Mouse (Mus musculus): ENCODE results near the gene Foxo1. TPM values are rescaled to one million over a fixed set of nuclear protein-coding genes. Genes with fewer than 3 reads are reported as not detected.

The Foxo1 gene
- polyA plus RNA-seq, 1 experiment: 8.5 TPM

DNA sequence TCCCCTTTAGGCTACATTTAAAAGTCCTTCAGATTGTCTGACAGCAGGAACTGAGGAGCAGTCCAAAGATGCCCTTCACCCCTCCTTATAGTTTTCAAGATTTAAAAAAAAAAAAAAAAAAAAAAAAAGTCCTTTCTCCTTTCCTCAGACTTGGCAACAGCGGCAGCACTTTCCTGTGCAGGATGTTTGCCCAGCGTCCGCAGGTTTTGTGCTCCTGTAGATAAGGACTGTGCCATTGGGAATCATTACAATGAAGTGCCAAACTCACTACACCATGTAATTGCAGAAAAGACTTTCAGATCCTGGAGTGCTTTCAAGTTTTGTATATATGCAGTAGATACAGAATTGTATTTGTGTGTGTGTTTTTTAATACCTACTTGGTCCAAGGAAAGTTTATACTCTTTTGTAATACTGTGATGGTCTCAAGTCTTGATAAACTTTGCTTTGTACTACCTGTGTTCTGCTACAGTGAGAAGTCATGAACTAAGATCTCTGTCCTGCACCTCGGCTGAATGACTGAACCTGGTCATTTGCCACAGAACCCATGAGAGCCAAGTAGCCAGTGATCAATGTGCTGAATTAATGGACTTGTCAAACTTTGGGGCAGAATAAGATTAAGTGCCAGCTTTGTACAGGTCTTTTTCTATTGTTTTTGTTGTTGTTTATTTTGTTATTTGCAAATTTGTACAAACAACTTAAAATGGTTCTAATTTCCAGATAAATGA lies 79.0 kb downstream of the Foxo1 start:
- Histone ChIP-seq H3K4me1 (ENCODE audit: control insufficient read depth, insufficient read depth, low read length) (peaks cover 2% of the 10 kb centered on the region), H3K27ac (ENCODE audit: insufficient read depth, low read length) (no peak overlapping the region), H3K4me3 (ENCODE audit: insufficient read depth, low read length) (no peak overlapping the region)
- TF ChIP-seq POLR2A (IDR thresholded peaks at IDR 0.05; ENCODE audit: extremely low read depth, insufficient read depth, low read length) (no peak), CTCF (IDR thresholded peaks at IDR 0.05; ENCODE audit: extremely low read depth, insufficient read depth, low read length) (no peak)

DNA sequence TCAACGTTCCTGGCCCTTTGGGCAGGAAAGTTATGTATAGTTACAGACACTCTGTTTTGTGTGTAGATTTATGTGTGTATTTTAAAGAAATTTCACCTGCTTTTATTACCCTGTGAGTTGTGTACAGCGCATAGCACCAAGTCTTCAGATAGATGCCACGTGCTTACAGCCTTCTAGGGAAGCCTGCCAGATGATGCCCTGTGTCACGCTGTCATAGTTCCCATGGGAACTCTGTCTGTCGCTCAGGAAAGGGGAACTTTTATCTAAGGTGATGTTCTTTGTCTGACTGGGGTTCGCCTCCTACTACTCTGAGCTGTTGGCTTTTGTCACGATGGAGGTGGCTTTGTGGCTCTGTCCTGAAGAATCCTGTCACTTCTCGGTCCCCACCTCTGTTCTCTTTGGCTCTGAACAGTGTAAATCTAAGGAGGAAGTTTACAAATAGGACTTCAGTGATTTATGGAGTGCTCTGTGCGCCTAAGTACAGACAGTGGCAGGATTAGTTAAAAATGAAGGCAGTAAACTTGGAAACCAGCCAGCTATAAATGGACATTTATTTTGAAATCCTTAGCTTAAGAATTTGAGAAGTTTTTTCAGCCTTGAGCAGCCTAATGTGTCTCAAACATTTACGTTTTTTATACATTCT lies 80.0 kb downstream of the Foxo1 start:
- Histone ChIP-seq H3K27ac (ENCODE audit: insufficient read depth, low read length) (no peak overlapping the region), H3K4me1 (ENCODE audit: control insufficient read depth, insufficient read depth, low read length) (no peaks in the 10 kb centered on the region), H3K4me3 (ENCODE audit: insufficient read depth, low read length) (no peak overlapping the region)
- no peak for TF ChIP-seq POLR2A (IDR thresholded peaks at IDR 0.05; ENCODE audit: extremely low read depth, insufficient read depth, low read length)
- TF ChIP-seq CTCF (IDR thresholded peaks at IDR 0.05; ENCODE audit: extremely low read depth, insufficient read depth, low read length): no peak

DNA sequence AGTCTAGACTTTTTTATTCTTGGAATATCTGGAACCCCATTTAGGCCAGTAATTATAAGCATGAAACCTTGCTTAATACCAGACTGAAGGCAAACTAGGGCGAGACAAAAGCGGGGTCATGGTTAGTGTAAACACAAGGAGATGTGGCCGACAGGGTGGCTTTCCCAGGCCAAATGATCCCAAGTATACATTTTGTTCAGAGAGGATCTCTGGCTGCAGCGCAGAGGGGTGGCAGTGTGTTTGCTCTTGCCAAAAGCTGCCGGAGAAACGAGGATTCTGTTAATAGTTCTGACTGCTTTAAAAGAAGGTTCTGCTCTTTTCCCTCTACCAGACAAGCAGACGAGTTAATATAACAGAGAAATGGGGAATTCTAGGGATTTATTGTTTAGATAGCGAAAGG lies 82.5 kb downstream of the Foxo1 start:
- no peak for TF ChIP-seq CTCF (IDR thresholded peaks at IDR 0.05; ENCODE audit: extremely low read depth, insufficient read depth, low read length)
- no peak for TF ChIP-seq POLR2A (IDR thresholded peaks at IDR 0.05; ENCODE audit: extremely low read depth, insufficient read depth, low read length)
- Histone ChIP-seq H3K4me3 (ENCODE audit: insufficient read depth, low read length) (no peak overlapping the region), H3K27ac (ENCODE audit: insufficient read depth, low read length) (no peak overlapping the region), H3K4me1 (ENCODE audit: control insufficient read depth, insufficient read depth, low read length) (no peaks in the 10 kb centered on the region)

DNA sequence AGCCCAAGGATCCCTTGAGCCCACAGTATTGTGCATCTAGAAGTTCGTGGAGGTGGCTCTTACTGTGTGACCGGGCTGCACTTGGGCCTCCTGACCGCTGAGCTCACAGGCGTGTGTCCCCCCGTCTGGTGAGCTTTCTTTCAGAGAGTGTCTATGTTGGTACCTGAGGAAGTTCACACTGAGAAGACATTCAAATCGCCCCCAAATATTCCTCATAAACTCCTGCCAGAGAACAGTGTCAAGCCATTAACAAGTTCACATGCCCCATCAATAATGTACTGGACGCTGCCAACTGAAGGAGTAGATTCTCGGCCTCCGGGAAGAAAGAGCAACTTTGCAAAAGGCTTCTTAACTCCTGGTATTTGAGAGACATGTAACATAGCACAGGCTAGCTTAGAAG lies 83.8 kb downstream of the Foxo1 start:
- H3K4me3 ChIP-seq (ENCODE audit: insufficient read depth, low read length): no peak overlapping the region
- TF ChIP-seq CTCF (IDR thresholded peaks at IDR 0.05; ENCODE audit: extremely low read depth, insufficient read depth, low read length): no peak
- no peak for TF ChIP-seq POLR2A (IDR thresholded peaks at IDR 0.05; ENCODE audit: extremely low read depth, insufficient read depth, low read length)
- H3K4me1 ChIP-seq (ENCODE audit: control insufficient read depth, insufficient read depth, low read length): no peaks in the 10 kb centered on the region
- H3K27ac ChIP-seq (ENCODE audit: insufficient read depth, low read length): no peak overlapping the region

DNA sequence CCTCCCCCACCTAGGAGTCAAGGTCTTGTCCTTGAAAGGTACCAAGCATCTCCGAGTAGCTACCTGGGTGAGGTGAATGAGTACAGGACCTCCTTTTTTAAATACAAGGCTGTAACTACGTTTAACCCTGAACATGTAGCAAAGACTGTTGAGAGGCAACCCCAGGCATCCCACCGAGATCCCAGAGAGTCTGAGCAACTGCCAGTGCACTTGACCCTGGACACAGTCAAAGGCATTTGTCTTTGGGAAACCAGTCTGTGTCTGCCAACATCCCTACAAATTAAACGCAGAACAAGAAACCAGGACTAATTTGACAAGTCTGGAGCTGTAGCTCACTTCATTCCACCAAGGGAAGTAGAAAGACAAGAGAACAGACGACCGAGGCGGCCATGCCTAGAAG lies 86.1 kb downstream of the Foxo1 start:
- H3K4me3 ChIP-seq (ENCODE audit: insufficient read depth, low read length): no peak overlapping the region
- H3K4me1 ChIP-seq (ENCODE audit: control insufficient read depth, insufficient read depth, low read length): no peaks in the 10 kb centered on the region
- no peak overlapping the region for H3K27ac ChIP-seq (ENCODE audit: insufficient read depth, low read length)
- TF ChIP-seq POLR2A (IDR thresholded peaks at IDR 0.05; ENCODE audit: extremely low read depth, insufficient read depth, low read length): no peak
- TF ChIP-seq CTCF (IDR thresholded peaks at IDR 0.05; ENCODE audit: extremely low read depth, insufficient read depth, low read length): no peak

DNA sequence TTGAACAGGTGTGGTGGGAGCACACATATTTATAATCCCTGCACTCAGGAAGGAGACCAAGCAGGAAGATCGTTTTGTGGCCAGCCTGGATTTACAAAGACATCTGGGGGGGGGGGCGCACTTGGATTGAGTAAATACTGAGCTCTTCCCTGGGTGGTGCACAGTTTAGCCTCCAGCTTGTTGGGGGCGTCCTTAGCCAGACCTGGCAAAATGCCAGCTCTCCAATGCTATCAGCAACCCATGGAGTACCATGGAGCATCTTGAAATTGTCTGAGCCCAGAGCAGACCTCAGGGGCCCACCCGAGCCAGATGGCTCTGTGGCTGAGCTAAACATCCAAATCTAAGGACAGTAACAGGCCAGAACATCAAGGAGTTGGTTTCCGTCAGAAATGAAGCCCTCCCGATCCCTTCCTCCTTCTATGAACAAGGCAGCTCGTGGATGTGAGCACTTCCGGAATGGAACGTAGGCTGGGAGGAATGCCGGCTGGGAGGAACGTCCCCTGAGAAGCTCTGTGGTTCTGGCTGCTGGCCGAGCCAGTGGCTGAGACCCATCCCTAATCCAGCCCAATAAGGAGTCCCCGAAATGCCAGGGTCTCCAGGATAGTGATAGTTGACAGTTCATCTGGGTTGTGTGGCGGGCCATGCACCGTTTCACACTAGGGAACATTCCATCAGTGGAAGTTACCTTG lies 89.3 kb downstream of the Foxo1 start:
- Histone ChIP-seq H3K4me1 (ENCODE audit: control insufficient read depth, insufficient read depth, low read length) (no peaks in the 10 kb centered on the region), H3K4me3 (ENCODE audit: insufficient read depth, low read length) (no peak overlapping the region), H3K27ac (ENCODE audit: insufficient read depth, low read length) (no peak overlapping the region)
- TF ChIP-seq CTCF (IDR thresholded peaks at IDR 0.05; ENCODE audit: extremely low read depth, insufficient read depth, low read length) (no peak), POLR2A (IDR thresholded peaks at IDR 0.05; ENCODE audit: extremely low read depth, insufficient read depth, low read length) (no peak)

DNA sequence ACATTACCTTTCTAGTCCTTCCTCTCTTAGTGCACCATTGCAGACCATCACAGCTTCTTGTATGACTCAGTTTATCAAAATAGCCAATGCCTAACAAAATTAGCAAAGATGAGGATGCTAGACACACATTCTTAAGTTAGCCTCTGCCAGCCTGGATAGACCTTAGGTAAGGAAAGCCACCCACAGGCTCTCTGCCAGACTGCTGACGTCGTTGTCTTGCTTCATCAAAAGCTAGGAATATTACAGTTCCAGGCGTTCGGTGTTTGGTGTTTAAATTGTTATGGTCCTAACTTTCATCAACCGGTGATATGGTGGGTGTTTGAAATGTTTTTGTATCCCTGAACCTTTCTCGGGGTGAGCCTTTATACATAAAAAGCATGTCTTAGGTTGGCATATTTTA lies 96.4 kb downstream of the Foxo1 start:
- Histone ChIP-seq H3K4me1 (ENCODE audit: control insufficient read depth, insufficient read depth, low read length) (no peaks in the 10 kb centered on the region), H3K27ac (ENCODE audit: insufficient read depth, low read length) (no peak overlapping the region), H3K4me3 (ENCODE audit: insufficient read depth, low read length) (no peak overlapping the region)
- TF ChIP-seq CTCF (IDR thresholded peaks at IDR 0.05; ENCODE audit: extremely low read depth, insufficient read depth, low read length) (no peak), POLR2A (IDR thresholded peaks at IDR 0.05; ENCODE audit: extremely low read depth, insufficient read depth, low read length) (no peak)

DNA sequence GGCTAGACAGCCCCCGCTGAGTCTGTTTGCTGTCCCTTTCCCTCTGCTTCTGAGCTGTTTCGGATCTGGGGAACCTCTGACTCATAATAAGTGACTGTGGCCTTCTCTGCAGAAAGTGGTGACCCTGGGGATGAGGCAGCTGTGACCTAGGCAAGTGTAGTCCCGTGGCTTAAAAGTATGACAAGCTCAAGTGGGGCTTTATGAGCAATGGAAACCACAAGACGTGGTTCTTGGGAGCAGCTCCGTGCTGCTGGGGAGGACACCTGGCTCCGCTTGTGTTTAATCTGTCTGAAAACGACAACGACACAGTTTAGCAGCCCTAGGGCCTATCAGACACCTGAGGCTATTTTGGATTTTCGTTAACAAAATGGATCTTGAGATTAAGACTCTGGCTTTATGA lies 101.1 kb downstream of the Foxo1 start:
- Histone ChIP-seq H3K4me3 (ENCODE audit: insufficient read depth, low read length) (no peak overlapping the region), H3K27ac (ENCODE audit: insufficient read depth, low read length) (no peak overlapping the region), H3K4me1 (ENCODE audit: control insufficient read depth, insufficient read depth, low read length) (no peaks in the 10 kb centered on the region)
- TF ChIP-seq POLR2A (IDR thresholded peaks at IDR 0.05; ENCODE audit: extremely low read depth, insufficient read depth, low read length) (no peak), CTCF (IDR thresholded peaks at IDR 0.05; ENCODE audit: extremely low read depth, insufficient read depth, low read length) (no peak)

DNA sequence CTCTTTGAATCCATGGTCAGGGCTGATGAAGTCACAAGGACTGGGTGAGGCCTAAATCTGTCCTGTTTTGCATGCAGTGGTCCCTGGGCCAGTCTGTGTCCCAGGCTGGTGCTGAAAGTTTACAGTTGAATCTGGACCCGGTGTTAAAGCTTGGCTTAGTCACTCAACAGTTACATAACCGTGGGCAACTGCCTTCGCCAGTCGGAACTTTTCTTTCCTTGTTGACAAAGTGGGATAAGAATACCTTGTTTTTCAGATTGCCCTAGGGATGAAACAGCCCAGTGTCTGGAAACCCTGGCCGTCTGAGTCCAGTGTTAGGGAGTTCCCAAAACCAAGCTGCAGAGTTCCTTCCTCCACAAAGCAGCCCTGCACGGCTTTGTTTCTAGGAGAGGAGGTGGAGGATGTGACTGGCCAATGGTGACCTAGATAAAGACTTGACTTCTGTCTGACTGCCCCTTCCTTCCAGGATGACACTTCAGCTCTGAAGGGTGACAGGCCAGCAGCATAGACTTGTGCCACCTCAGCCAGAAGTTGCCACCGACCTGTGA lies 101.8 kb downstream of the Foxo1 start:
- H3K27ac ChIP-seq (ENCODE audit: insufficient read depth, low read length): no peak overlapping the region
- no peak overlapping the region for H3K4me3 ChIP-seq (ENCODE audit: insufficient read depth, low read length)
- no peaks in the 10 kb centered on the region for H3K4me1 ChIP-seq (ENCODE audit: control insufficient read depth, insufficient read depth, low read length)
- TF ChIP-seq POLR2A (IDR thresholded peaks at IDR 0.05; ENCODE audit: extremely low read depth, insufficient read depth, low read length): no peak
- TF ChIP-seq CTCF (IDR thresholded peaks at IDR 0.05; ENCODE audit: extremely low read depth, insufficient read depth, low read length): no peak

Measured in cortical plate, adult 2 months (tissue).